9 mouse cellular contexts compared by ENCODE assay signal in the genomic region with DNA sequence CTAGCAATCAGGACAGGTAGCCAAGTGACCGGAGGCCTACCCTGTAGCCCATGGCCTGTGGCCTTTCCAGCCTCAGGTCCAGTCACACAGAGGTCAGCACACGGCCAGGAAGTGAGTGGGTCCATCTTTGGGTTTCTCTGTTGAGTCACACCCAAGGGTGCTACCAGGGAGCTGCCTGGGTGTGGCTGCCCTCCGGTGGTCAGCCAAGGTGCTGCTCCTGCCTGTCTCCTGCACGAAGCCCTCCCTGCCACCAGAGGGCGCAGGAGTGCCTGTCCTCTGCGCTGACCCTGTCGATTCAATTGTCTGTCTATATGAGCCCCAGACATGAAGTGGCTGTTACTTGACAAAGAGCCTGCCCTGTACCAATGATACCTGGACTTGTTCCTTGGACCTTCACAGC.
DNase-seq lines count a peak whose midpoint lies in the region; ATAC-seq and TF ChIP-seq lines count a peak whose summit lies in the region.
"Had no signal": no experiment of that assay in that cellular context is flagged by ENCODE, and none has a peak within 500 bp of the region (broad histone marks: within the 10 kb centered on the region; RNA-seq: fewer than 3 reads in every experiment).

No protein-coding gene starts in this region.

- H3K4me1 ChIP-seq in midbrain, embryonic 10.5 days, result peaks cover 72% of the 10 kb centered on the region
- peaks cover 50% of the 10 kb centered on the region for H3K4me1 ChIP-seq in midbrain, embryonic 13.5 days (replicated peaks)
- H3K4me1 ChIP-seq in limb, embryonic 12.5 days (replicated peaks), result peaks cover 69% of the 10 kb centered on the region
- peaks cover 9% of the 10 kb centered on the region; the same call in 1 of the 2 replicates for H3K4me1 ChIP-seq in midbrain, postnatal 0 days (ENCODE audit: insufficient read depth, low read length)

- no peaks in the 10 kb centered on the region for H3K36me3 ChIP-seq in midbrain, embryonic 10.5 days
- H3K36me3 ChIP-seq in midbrain, embryonic 13.5 days, result no peaks in the 10 kb centered on the region
- no peaks in the 10 kb centered on the region for H3K36me3 ChIP-seq in limb, embryonic 12.5 days
- H3K36me3 ChIP-seq in midbrain, postnatal 0 days (ENCODE audit: insufficient read depth, low read length), result no peaks in the 10 kb centered on the region
- H3K36me3 ChIP-seq: midbrain, embryonic 12.5 days had no signal

- H3K27me3 ChIP-seq in midbrain, embryonic 10.5 days (ENCODE audit: low read depth, poor library complexity, severe bottlenecking), result peaks cover 36% of the 10 kb centered on the region
- no peaks in the 10 kb centered on the region for H3K27me3 ChIP-seq in midbrain, embryonic 13.5 days
- no peaks in the 10 kb centered on the region; the same call in 1 of the 2 replicates for H3K27me3 ChIP-seq in limb, embryonic 12.5 days
- H3K27me3 ChIP-seq in midbrain, postnatal 0 days (ENCODE audit: insufficient read depth, low read length), result no peaks in the 10 kb centered on the region

- peak; percentile 80 for DNase-seq in midbrain, embryonic 10.5 days (ENCODE audit: low spot score)
- peak; percentile 80 for DNase-seq in cerebellum, adult 9-10 months
- peak; percentile 42 to 62 for DNase-seq in gastrocnemius, adult 8-10 months (ENCODE audit: low spot score in 2 of 2)
- peak; percentile 88 for DNase-seq in induced T-regulatory cell, adult 2 months (ENCODE audit: low read depth)
- peak; percentile 77 for DNase-seq in midbrain, postnatal 0 days (ENCODE audit: low spot score)
- peak; percentile 88 to 95 for DNase-seq in spleen, postnatal 4 days (ENCODE audit: low spot score in 2 of 2)

- H3K9ac ChIP-seq in midbrain, embryonic 13.5 days (replicated peaks), result no peak overlapping the region
- H3K9ac ChIP-seq in limb, embryonic 12.5 days (replicated peaks), result no peak overlapping the region
- H3K9ac ChIP-seq in midbrain, postnatal 0 days (replicated peaks; ENCODE audit: low read length, poor library complexity, severe bottlenecking), result no peak overlapping the region
- H3K9ac ChIP-seq: midbrain, embryonic 12.5 days had no signal

- H3K9me3 ChIP-seq in midbrain, embryonic 10.5 days (replicated peaks), result no peaks in the 10 kb centered on the region
- no peaks in the 10 kb centered on the region for H3K9me3 ChIP-seq in midbrain, embryonic 13.5 days
- no peaks in the 10 kb centered on the region for H3K9me3 ChIP-seq in limb, embryonic 12.5 days
- no peaks in the 10 kb centered on the region for H3K9me3 ChIP-seq in midbrain, postnatal 0 days (ENCODE audit: low read length)
- H3K9me3 ChIP-seq: midbrain, embryonic 12.5 days had no signal

- no peak overlapping the region for H3K4me2 ChIP-seq in midbrain, embryonic 13.5 days (replicated peaks)
- H3K4me2 ChIP-seq in limb, embryonic 12.5 days, result no peak overlapping the region
- no peak overlapping the region for H3K4me2 ChIP-seq in midbrain, postnatal 0 days (ENCODE audit: low read depth, low read length, poor library complexity, severe bottlenecking)
- H3K4me2 ChIP-seq: midbrain, embryonic 12.5 days had no signal

- peak overlapping the region; percentile 66 for H3K27ac ChIP-seq in midbrain, embryonic 10.5 days (replicated peaks)
- no peak overlapping the region for H3K27ac ChIP-seq in midbrain, embryonic 13.5 days
- no peak overlapping the region for H3K27ac ChIP-seq in limb, embryonic 12.5 days
- H3K27ac ChIP-seq in midbrain, postnatal 0 days (ENCODE audit: low read depth, low read length), result no peak overlapping the region
- H3K27ac ChIP-seq: midbrain, embryonic 12.5 days had no signal

- H3K4me3 ChIP-seq in midbrain, embryonic 10.5 days, result no peak overlapping the region
- H3K4me3 ChIP-seq in midbrain, embryonic 13.5 days (replicated peaks), result no peak overlapping the region
- no peak overlapping the region for H3K4me3 ChIP-seq in limb, embryonic 12.5 days (replicated peaks)
- H3K4me3 ChIP-seq in midbrain, postnatal 0 days (ENCODE audit: low read depth, low read length), result no peak overlapping the region
- H3K4me3 ChIP-seq: midbrain, embryonic 12.5 days had no signal

- peak; percentile 99 for TF ChIP-seq CTCF in midbrain, postnatal 0 days (IDR thresholded peaks at IDR 0.05)

- no peak for ATAC-seq in midbrain, embryonic 13.5 days
- ATAC-seq in limb, embryonic 12.5 days (ENCODE audit: insufficient number of reproducible peaks, insufficient read depth, low FRiP score, low TSS enrichment, low read depth), result 0 out of 2 replicates have a peak, but pooled peaks have one; percentile 23
- ATAC-seq in midbrain, postnatal 0 days (ENCODE audit: low FRiP score), result peak; percentile 50

- 22% methylated on average over 7 of the region's 7 CpGs for WGBS in midbrain, embryonic 10.5 days
- 26% methylated on average over 7 of the region's 7 CpGs for WGBS in midbrain, embryonic 13.5 days
- 23% methylated on average over 7 of the region's 7 CpGs for WGBS in limb, embryonic 12.5 days
- WGBS in midbrain, postnatal 0 days, result 20% methylated on average over 7 of the region's 7 CpGs
